Mouse (Mus musculus): Measurements from ENCODE around the gene Cyb561d1.

Cyb561d1 gene

GRCm38 (mm10) chr3:108203621-108204325 is 2.8 kb upstream of the Cyb561d1 start:
- DNase-seq (ENCODE audit: inconsistent ontology term) = peak; percentile 62

GRCm38 (mm10) chr3:108203212-108203611 is 2.2 kb upstream of the Cyb561d1 start:
- no peak for DNase-seq (ENCODE audit: inconsistent ontology term)

GRCm38 (mm10) chr3:108202506-108202905 is 1.5 kb upstream of the Cyb561d1 start:
- no peak for DNase-seq (ENCODE audit: inconsistent ontology term)

- DNase-seq (ENCODE audit: inconsistent ontology term) = no peak
These were observed 1.8 kb downstream of the Cyb561d1 start for GRCm38 (mm10) chr3:108199231-108199630.

GRCm38 (mm10) chr3:108197066-108197497 is 3.9 kb downstream of the Cyb561d1 start:
- no peak for DNase-seq (ENCODE audit: inconsistent ontology term)

- DNase-seq (ENCODE audit: inconsistent ontology term) = peak; percentile 67
These were observed 4.9 kb downstream of the Cyb561d1 start for GRCm38 (mm10) chr3:108195941-108196590.

- no peak for DNase-seq (ENCODE audit: inconsistent ontology term)
These were observed 5.7 kb downstream of the Cyb561d1 start for GRCm38 (mm10) chr3:108195287-108195686.

GRCm38 (mm10) chr3:108193686-108194085 is 7.3 kb downstream of the Cyb561d1 start:
- DNase-seq (ENCODE audit: inconsistent ontology term) = no peak

GRCm38 (mm10) chr3:108189897-108190296 is 11.1 kb downstream of the Cyb561d1 start:
- DNase-seq (ENCODE audit: inconsistent ontology term) = no peak

GRCm38 (mm10) chr3:108188716-108189490 is 12.1 kb downstream of the Cyb561d1 start:
- DNase-seq (ENCODE audit: inconsistent ontology term) = no peak

- DNase-seq (ENCODE audit: inconsistent ontology term) = no peak
These were observed 13.8 kb downstream of the Cyb561d1 start for GRCm38 (mm10) chr3:108187111-108187795.

- DNase-seq (ENCODE audit: inconsistent ontology term) = peak; percentile 64
These were observed 14.6 kb downstream of the Cyb561d1 start, which contains the start of gene Amigo1 for GRCm38 (mm10) chr3:108186098-108187047. TSS of gene Amigo1 (plus strand) at chr3:108186335.

GRCm38 (mm10) chr3:108185460-108186097 is 15.4 kb downstream of the Cyb561d1 start:
- no peak for DNase-seq (ENCODE audit: inconsistent ontology term)

GRCm38 (mm10) chr3:108184742-108185141 is 16.3 kb downstream of the Cyb561d1 start:
- no peak for DNase-seq (ENCODE audit: inconsistent ontology term)

- DNase-seq (ENCODE audit: inconsistent ontology term) = peak; percentile 62
These were observed 20.5 kb downstream of the Cyb561d1 start for GRCm38 (mm10) chr3:108180514-108180913.

- DNase-seq (ENCODE audit: inconsistent ontology term) = no peak
These were observed 22.0 kb downstream of the Cyb561d1 start for GRCm38 (mm10) chr3:108178756-108179715.

- DNase-seq (ENCODE audit: inconsistent ontology term) = peak; percentile 60
These were observed 26.1 kb downstream of the Cyb561d1 start for GRCm38 (mm10) chr3:108174672-108175531.

GRCm38 (mm10) chr3:108169199-108169598 is 31.8 kb downstream of the Cyb561d1 start:
- no peak for DNase-seq (ENCODE audit: inconsistent ontology term)
